Mouse (Mus musculus): Measurements from ENCODE around the gene Zbtb4.
"Not testable (repeated sequence)": the region's sequence is repeated elsewhere in the genome, so short reads cannot be mapped to it uniquely, and the experiment has no call there.

DNA sequence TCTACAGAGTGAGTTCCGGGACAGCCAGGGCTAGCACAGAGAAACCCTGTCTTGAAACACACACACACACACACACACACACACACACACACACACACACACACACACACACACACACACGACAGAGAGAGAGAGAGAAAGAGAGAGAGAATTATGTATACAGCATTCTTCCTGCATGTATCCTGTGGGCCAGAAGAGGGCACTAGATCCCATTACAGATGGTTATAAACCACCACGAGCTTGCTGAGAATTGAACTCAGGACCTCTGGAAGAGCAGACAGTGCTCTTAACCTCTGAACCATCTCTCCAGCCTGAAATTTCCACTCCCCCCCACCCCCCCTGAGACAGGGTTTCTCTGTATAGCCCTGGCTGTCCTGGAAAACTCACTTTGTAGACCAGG is 34.3 kb upstream of the Zbtb4 start:
- TF ChIP-seq EP300 (IDR thresholded peaks at IDR 0.05; ENCODE audit: low read depth): not testable (repeated sequence)
- peak; percentile 22; the same call in 1 of the 2 replicates for TF ChIP-seq CTCF (IDR thresholded peaks at IDR 0.05; ENCODE audit: low read depth)

Data from heart, postnatal 0 days (tissue).